Mouse (Mus musculus): ENCODE results near the gene C2cd5. TPM values are rescaled to one million over a fixed set of nuclear protein-coding genes. Genes with fewer than 3 reads are reported as not detected.
A peak's percentile ranks its signal among the peaks of the same experiment; 100 is the strongest.

C2cd5 gene
- polyA plus RNA-seq, 1 experiment: 16.0 TPM

DNA sequence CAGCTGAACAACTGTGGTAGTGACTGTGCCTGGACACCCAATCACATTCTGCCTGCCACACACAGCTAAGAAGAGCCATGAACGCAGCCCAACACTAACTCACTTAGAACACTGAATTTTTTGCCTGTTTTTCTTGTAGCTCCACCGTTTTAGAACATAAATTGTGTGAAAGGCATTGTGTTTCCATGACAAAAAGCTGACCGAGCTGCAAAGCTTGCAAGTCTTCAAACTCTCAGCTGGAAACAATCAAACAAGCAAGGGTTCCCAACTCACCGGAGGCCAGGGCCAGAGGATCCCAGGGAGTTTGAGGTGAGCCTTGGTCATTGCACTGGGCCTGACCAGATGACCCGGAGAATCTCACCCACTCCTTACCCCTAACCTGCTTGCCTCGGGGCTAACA, 16.8 kb upstream of the C2cd5 start:
- TF ChIP-seq POLR2A (IDR thresholded peaks at IDR 0.05; ENCODE audit: low read depth, low read length) (no peak), CTCF (IDR thresholded peaks at IDR 0.05; ENCODE audit: extremely low read depth, insufficient read depth, insufficient read length, insufficient replicate concordance) (no peak)
- H3K4me3 ChIP-seq (ENCODE audit: extremely low read depth, insufficient read depth, insufficient read length): no peak overlapping the region
- DNase-seq (ENCODE audit: low read depth in 1 of 2, low spot score in 2 of 2): no peak
- H3K27ac ChIP-seq (ENCODE audit: insufficient read depth, low read length): no peak overlapping the region
- WGBS: 87% methylated on average over 6 of the region's 6 CpGs
- no peaks in the 10 kb centered on the region for H3K36me3 ChIP-seq (ENCODE audit: control insufficient read depth, insufficient read depth, low read length)
- H3K27me3 ChIP-seq (ENCODE audit: control insufficient read depth, insufficient read depth, low read length): no peaks in the 10 kb centered on the region
- peaks cover 3% of the 10 kb centered on the region; the same call in 1 of the 2 replicates for H3K4me1 ChIP-seq (ENCODE audit: control insufficient read depth, insufficient read depth, insufficient read length)

DNA sequence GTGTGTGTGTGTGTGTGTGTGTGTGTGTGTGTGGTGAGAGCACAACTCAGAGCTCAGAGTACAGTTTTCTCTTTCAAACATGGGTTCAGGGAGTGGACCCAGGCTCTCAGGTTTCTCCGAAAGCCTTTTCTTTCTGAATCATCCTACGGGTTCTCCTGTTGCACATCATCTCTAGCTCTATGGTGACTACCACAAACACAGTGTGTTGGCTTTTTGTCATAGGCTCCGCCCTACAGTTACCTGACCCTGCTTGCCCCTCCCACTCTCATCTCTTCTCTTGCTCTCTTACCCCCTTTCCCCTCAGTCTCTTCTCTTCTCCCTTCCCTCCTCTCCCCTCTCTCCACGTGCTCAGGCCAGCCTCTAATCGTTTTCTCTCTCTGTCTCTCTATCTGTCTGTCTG, 15.6 kb upstream of the C2cd5 start:
- peaks cover 3% of the 10 kb centered on the region; the same call in 1 of the 2 replicates for H3K4me1 ChIP-seq (ENCODE audit: control insufficient read depth, insufficient read depth, insufficient read length)
- no peaks in the 10 kb centered on the region for H3K36me3 ChIP-seq (ENCODE audit: control insufficient read depth, insufficient read depth, low read length)
- no peak overlapping the region for H3K4me3 ChIP-seq (ENCODE audit: extremely low read depth, insufficient read depth, insufficient read length)
- no peaks in the 10 kb centered on the region for H3K27me3 ChIP-seq (ENCODE audit: control insufficient read depth, insufficient read depth, low read length)
- 39% methylated on average over 5 of the region's 5 CpGs for WGBS
- H3K27ac ChIP-seq (ENCODE audit: insufficient read depth, low read length): peak overlapping the region; percentile 64
- no peak for TF ChIP-seq POLR2A (IDR thresholded peaks at IDR 0.05; ENCODE audit: low read depth, low read length)
- TF ChIP-seq CTCF (IDR thresholded peaks at IDR 0.05; ENCODE audit: extremely low read depth, insufficient read depth, insufficient read length, insufficient replicate concordance): no peak
- DNase-seq (ENCODE audit: low read depth in 1 of 2, low spot score in 2 of 2): no peak

DNA sequence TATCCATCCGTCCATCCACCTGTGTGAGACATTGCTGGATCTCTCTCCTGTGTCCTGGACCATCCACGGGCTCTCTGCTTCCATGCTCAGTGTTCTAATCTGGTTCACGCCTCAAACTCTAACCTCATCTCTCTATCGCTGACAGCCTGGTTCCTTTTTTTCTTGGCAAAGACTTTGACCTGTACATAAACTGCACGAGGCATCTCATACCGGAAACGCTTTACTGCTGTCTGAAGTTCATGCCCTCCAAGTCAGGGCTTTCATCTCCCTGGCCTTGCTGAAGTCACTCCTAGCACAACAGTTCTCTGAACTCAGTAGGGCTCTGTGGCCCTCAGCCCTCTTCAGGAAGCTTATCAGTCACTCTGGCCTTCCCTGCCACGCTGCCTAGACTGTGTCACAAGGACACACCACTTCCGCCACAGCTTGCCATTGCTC, 15.1 kb upstream of the C2cd5 start:
- DNase-seq (ENCODE audit: low read depth in 1 of 2, low spot score in 2 of 2): peak; percentile 31 to 65
- Histone ChIP-seq H3K27me3 (ENCODE audit: control insufficient read depth, insufficient read depth, low read length) (no peaks in the 10 kb centered on the region), H3K27ac (ENCODE audit: insufficient read depth, low read length) (peak overlapping the region; percentile 64), H3K36me3 (ENCODE audit: control insufficient read depth, insufficient read depth, low read length) (no peaks in the 10 kb centered on the region), H3K4me3 (ENCODE audit: extremely low read depth, insufficient read depth, insufficient read length) (no peak overlapping the region), H3K4me1 (ENCODE audit: control insufficient read depth, insufficient read depth, insufficient read length) (peaks cover 3% of the 10 kb centered on the region; the same call in 1 of the 2 replicates)
- WGBS: 11% methylated on average over 9 of the region's 9 CpGs
- no peak for TF ChIP-seq POLR2A (IDR thresholded peaks at IDR 0.05; ENCODE audit: low read depth, low read length)
- TF ChIP-seq CTCF (IDR thresholded peaks at IDR 0.05; ENCODE audit: extremely low read depth, insufficient read depth, insufficient read length, insufficient replicate concordance): no peak

DNA sequence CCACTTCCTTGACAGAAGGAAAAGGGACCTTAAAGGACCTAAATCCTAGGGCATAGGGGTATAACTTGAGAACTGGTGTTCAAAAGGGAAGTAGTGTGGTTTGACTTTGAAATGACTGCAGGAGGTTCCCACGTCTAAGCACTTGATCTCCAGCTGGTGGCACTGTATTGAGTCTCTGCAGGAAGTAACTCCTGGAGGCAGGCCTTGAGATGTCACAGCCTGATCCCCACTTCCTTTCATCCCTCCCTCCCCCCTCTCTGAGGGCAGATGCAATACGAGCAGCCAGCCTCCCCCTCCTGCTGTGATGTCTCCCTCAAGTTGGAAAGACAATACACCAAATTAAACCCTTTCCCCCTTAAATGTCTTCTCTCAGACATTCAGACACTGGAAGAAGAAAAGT, 14.6 kb upstream of the C2cd5 start:
- WGBS: 2% methylated on average over 2 of the region's 2 CpGs
- peak; percentile 63 to 70 for DNase-seq (ENCODE audit: low read depth in 1 of 2, low spot score in 2 of 2)
- Histone ChIP-seq H3K36me3 (ENCODE audit: control insufficient read depth, insufficient read depth, low read length) (no peaks in the 10 kb centered on the region), H3K27me3 (ENCODE audit: control insufficient read depth, insufficient read depth, low read length) (no peaks in the 10 kb centered on the region), H3K4me3 (ENCODE audit: extremely low read depth, insufficient read depth, insufficient read length) (no peak overlapping the region), H3K27ac (ENCODE audit: insufficient read depth, low read length) (peak overlapping the region; percentile 64), H3K4me1 (ENCODE audit: control insufficient read depth, insufficient read depth, insufficient read length) (peaks cover 5% of the 10 kb centered on the region; the same call in 1 of the 2 replicates)
- TF ChIP-seq POLR2A (IDR thresholded peaks at IDR 0.05; ENCODE audit: low read depth, low read length) (no peak), CTCF (IDR thresholded peaks at IDR 0.05; ENCODE audit: extremely low read depth, insufficient read depth, insufficient read length, insufficient replicate concordance) (peak; percentile 37; the same call in 1 of the 2 replicates)

DNA sequence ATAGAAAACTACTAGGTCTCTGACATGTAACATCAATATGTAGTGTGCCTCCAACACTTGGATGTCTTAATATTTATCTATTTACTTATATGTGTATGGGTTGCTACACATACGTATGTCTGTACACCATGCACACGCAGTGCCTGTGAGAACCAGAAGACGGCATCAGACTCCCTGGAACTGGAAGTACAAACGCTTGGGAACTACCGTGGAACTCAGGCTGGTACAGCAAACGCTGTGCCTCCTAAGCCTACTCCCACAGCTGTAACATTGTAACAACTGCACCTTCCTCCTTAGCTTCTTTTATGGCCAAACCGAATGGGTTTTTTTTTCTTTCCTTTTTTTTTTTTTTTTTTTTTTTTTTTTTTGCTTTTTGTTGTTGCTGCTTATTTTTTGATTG, 10.4 kb upstream of the C2cd5 start:
- no peaks in the 10 kb centered on the region for H3K36me3 ChIP-seq (ENCODE audit: control insufficient read depth, insufficient read depth, low read length)
- H3K4me3 ChIP-seq (ENCODE audit: extremely low read depth, insufficient read depth, insufficient read length): no peak overlapping the region
- TF ChIP-seq CTCF (IDR thresholded peaks at IDR 0.05; ENCODE audit: extremely low read depth, insufficient read depth, insufficient read length, insufficient replicate concordance) (no peak), POLR2A (IDR thresholded peaks at IDR 0.05; ENCODE audit: low read depth, low read length) (no peak)
- WGBS: 63% methylated on average over 7 of the region's 7 CpGs
- H3K27me3 ChIP-seq (ENCODE audit: control insufficient read depth, insufficient read depth, low read length): no peaks in the 10 kb centered on the region
- H3K4me1 ChIP-seq (ENCODE audit: control insufficient read depth, insufficient read depth, insufficient read length): peaks cover 9% of the 10 kb centered on the region; the same call in 1 of the 2 replicates
- no peak overlapping the region for H3K27ac ChIP-seq (ENCODE audit: insufficient read depth, low read length)
- no peak for DNase-seq (ENCODE audit: low read depth in 1 of 2, low spot score in 2 of 2)

DNA sequence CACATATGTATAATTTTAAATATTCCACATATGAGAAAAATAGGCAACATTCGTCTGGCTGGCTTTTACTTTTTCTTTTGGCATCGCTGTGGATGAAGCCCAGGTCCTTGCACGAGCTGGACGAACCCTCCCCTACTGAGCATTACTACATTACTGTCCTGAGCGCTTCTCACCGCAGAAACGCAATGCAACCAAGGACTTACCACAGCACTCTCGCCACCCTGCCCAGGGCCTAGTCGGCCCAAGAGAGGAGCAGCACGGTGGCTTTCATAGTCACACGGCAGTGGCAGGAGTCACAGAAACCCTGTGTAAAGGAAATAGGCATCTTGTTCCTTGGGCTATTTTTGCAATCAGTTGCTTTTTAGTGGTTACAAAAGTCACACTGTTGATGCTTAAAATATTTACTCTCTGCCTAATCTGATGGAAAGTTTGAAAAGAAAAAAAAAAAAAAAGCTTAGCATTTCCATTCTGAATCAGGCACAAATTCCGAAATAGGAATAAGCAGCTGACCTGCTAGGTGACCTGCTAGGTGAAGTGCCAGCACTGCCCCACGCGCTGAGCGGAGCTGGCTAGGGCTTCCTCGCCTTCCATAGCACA, 9.8 kb upstream of the C2cd5 start:
- 45% methylated on average over 16 of the region's 16 CpGs for WGBS
- Histone ChIP-seq H3K4me1 (ENCODE audit: control insufficient read depth, insufficient read depth, insufficient read length) (peaks cover 9% of the 10 kb centered on the region; the same call in 1 of the 2 replicates), H3K27me3 (ENCODE audit: control insufficient read depth, insufficient read depth, low read length) (no peaks in the 10 kb centered on the region)

DNA sequence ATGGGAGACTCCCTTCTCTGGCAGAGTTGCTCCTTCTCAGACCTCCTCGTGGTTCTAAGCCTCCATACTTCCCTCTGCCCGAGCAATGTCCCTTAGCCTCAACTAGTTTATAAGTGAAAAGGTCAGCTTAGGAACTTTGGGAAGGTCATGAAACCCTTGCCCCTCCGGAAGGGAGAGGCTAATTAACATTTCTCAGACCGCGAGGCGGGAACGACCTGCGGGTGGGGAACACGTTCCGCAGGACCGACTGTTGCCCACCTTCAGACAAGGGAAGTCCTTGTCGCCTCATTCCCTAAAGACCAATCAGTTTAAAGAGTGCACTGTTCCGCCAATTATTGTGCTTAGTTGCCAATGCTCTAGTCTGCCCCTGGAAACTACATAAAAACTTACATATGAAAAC, 8.1 kb upstream of the C2cd5 start:
- DNase-seq (ENCODE audit: low read depth in 1 of 2, low spot score in 2 of 2): no peak
- H3K36me3 ChIP-seq (ENCODE audit: control insufficient read depth, insufficient read depth, low read length): no peaks in the 10 kb centered on the region
- WGBS: 89% methylated on average over 13 of the region's 13 CpGs

More for the DNA sequence above, 9.8 kb upstream of the C2cd5 start:
- Histone ChIP-seq H3K36me3 (ENCODE audit: control insufficient read depth, insufficient read depth, low read length) (no peaks in the 10 kb centered on the region), H3K27ac (ENCODE audit: insufficient read depth, low read length) (no peak overlapping the region), H3K4me3 (ENCODE audit: extremely low read depth, insufficient read depth, insufficient read length) (no peak overlapping the region)
- no peak for DNase-seq (ENCODE audit: low read depth in 1 of 2, low spot score in 2 of 2)
- TF ChIP-seq CTCF (IDR thresholded peaks at IDR 0.05; ENCODE audit: extremely low read depth, insufficient read depth, insufficient read length, insufficient replicate concordance): no peak
- no peak for TF ChIP-seq POLR2A (IDR thresholded peaks at IDR 0.05; ENCODE audit: low read depth, low read length)

More for the DNA sequence above, 8.1 kb upstream of the C2cd5 start:
- Histone ChIP-seq H3K4me1 (ENCODE audit: control insufficient read depth, insufficient read depth, insufficient read length) (peaks cover 6% of the 10 kb centered on the region; the same call in 1 of the 2 replicates), H3K27ac (ENCODE audit: insufficient read depth, low read length) (no peak overlapping the region), H3K4me3 (ENCODE audit: extremely low read depth, insufficient read depth, insufficient read length) (no peak overlapping the region), H3K27me3 (ENCODE audit: control insufficient read depth, insufficient read depth, low read length) (no peaks in the 10 kb centered on the region)
- TF ChIP-seq POLR2A (IDR thresholded peaks at IDR 0.05; ENCODE audit: low read depth, low read length) (no peak), CTCF (IDR thresholded peaks at IDR 0.05; ENCODE audit: extremely low read depth, insufficient read depth, insufficient read length, insufficient replicate concordance) (no peak)

Measured in spleen, adult 2 months (tissue).